Mouse (Mus musculus): Measurements from ENCODE around the gene Olfr894. TPM values are rescaled to one million over a fixed set of nuclear protein-coding genes. Genes with fewer than 3 reads are reported as not detected.
"Not testable (repeated sequence)": the region's sequence is repeated elsewhere in the genome, so short reads cannot be mapped to it uniquely, and the experiment has no call there.

Gene Olfr894
- polyA plus RNA-seq (2015; fragmentation: Nextera tagmentation; extraction: Ambion mirVana) = not detected in 2 replicates

DNA sequence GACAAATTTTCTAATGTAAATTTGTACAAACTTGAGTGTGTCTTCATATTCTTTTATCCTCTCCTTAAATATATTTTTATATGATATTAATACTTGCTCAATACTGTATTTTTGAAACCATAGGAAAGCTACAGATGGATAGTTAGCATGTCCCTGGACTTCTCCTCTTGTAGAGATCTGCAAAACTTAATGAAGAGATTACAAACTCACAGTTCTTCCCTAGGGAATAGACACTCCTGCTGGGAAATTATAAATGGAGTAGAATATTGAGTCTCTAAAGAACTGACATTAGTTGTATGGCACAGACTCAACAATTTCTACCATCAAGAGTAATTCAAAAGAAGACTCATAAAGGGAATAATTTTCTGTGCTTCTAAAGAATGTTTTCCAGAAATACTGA is at the start of gene Olfr894:
Gene Olfr894 (plus strand): TSS at position 301 of the 400 bp plus-strand sequence.
- Histone ChIP-seq H3K4me3 (no peak within 1 kb of the TSS), H3K9me3 (replicated peaks) (no peaks in the 10 kb centered on the region), H3K9ac (no peak within 1 kb of the TSS), H3K4me1 (replicated peaks) (no peaks in the 10 kb centered on the region), H3K36me3 (no peaks in the 10 kb centered on the region), H3K4me2 (no peak within 1 kb of the TSS), H3K27me3 (no peaks in the 10 kb centered on the region), H3K27ac (no peak within 1 kb of the TSS)
- no peak for ATAC-seq (replicated peaks; ENCODE audit: insufficient number of reproducible peaks, insufficient read depth, low FRiP score, low read depth)

DNA sequence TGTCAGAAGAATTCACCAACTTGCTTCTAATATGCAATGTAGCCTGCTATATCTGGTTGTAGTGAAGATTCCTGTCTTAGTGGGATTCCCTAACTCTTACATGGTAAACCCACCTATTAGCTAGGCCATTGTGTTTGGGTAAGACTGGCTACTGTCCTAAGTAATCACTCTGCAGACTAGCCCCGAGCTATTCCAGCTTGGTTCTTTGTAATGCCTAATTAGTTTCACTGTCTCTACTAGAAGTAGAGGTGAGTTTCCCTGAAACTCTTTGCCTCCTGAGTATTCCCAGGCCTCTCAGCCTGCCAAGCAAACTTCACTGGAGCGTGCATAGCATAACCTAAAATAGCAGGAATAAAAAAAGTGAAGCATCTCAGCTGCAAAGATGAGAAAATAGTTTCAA is 49.5 kb upstream of the Olfr894 start:
- not testable (repeated sequence) for H3K4me2 ChIP-seq; H3K9ac ChIP-seq; H3K4me1 ChIP-seq (replicated peaks); H3K36me3 ChIP-seq; H3K27ac ChIP-seq; H3K9me3 ChIP-seq (replicated peaks); ATAC-seq (replicated peaks; ENCODE audit: insufficient number of reproducible peaks, insufficient read depth, low FRiP score, low read depth); H3K27me3 ChIP-seq; H3K4me3 ChIP-seq
- 40% methylated on average over 2 of the region's 2 CpGs for WGBS

DNA sequence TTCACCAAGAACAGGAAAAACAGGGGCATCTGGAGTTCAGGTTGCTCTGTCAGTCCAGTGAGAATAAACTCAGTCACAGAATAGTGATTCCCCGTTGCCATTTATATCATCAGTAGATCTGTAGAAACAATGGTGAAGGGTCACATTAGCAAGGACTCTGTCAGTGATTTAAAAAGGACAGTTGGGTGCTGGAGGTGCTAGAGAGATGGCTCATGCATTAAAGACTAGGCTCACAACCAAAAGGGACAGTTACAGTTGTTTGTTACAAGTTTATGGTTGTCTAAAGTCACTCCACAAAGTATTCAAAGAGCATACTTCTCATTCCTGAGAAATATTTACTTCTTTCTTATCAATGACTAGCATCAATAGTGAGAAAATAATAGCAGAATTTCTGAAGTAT is 37.1 kb upstream of the Olfr894 start, which contains the start of gene Olfr891:
Gene Olfr891 (minus strand): TSS at position 101 of the 400 bp plus-strand sequence.
- H3K27me3 ChIP-seq = no peaks in the 10 kb centered on the region
- 67% methylated on average over 1 of the region's 1 CpGs for WGBS
- H3K4me2 ChIP-seq = no peak within 1 kb of the TSS
- H3K36me3 ChIP-seq = no peaks in the 10 kb centered on the region
- H3K9ac ChIP-seq = no peak within 1 kb of the TSS
- H3K9me3 ChIP-seq (replicated peaks) = no peaks in the 10 kb centered on the region; the same call in 1 of the 2 replicates
- H3K27ac ChIP-seq = no peak within 1 kb of the TSS
- H3K4me3 ChIP-seq = no peak within 1 kb of the TSS
- no peaks in the 10 kb centered on the region for H3K4me1 ChIP-seq (replicated peaks)
- no peak for ATAC-seq (replicated peaks; ENCODE audit: insufficient number of reproducible peaks, insufficient read depth, low FRiP score, low read depth)

DNA sequence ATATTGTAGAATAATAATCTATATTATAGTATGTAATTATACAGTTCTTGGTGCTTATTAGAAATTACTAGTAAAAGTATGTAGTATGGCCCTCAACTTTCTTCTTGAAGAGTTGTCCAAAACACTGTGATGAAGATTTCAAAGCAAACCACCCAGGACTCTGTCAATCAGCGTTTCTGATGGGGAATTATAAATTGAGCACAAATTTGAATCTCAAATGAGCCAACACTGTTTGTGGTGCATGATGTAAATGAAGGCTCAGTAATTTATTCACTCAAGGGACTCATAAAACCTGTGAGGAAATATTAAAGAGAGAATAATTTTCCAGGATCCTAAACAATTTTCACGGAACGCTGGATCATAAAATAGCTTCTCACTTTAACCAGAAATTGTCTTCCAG is 9.8 kb upstream of the Olfr894 start, which contains the start of gene Olfr893:
Gene Olfr893 (plus strand): TSS at position 301 of the 400 bp plus-strand sequence.
- WGBS = 71% methylated on average over 3 of the region's 3 CpGs
- H3K9ac ChIP-seq = no peak within 1 kb of the TSS
- no peak within 1 kb of the TSS for H3K27ac ChIP-seq
- H3K4me3 ChIP-seq = no peak within 1 kb of the TSS
- H3K27me3 ChIP-seq = no peaks in the 10 kb centered on the region
- no peaks in the 10 kb centered on the region for H3K36me3 ChIP-seq
- ATAC-seq (replicated peaks; ENCODE audit: insufficient number of reproducible peaks, insufficient read depth, low FRiP score, low read depth) = no peak
- H3K9me3 ChIP-seq (replicated peaks) = no peaks in the 10 kb centered on the region
- H3K4me1 ChIP-seq (replicated peaks) = no peaks in the 10 kb centered on the region
- H3K4me2 ChIP-seq = no peak within 1 kb of the TSS

DNA sequence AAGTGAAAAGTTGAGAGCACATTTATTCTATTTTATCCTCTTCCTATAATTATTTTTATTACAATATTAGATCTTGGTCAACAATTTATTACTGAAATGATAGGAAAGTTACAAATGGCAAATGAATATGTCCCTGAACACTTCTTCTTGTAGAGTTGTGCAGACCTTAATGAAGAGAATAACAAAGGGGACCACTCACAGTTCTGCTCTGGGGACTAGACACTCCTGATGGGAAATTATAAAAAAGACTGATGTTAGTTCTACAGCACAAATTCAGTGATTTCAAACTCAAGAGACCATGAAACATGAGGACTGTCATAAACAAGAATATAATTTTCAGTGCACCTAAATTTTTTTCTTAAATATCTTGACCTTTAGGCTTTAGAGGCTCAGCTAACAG is 34.6 kb downstream of the Olfr894 start, which contains the start of gene Olfr143:
Gene Olfr143 (plus strand): TSS at position 301 of the 400 bp plus-strand sequence.
- no peaks in the 10 kb centered on the region for H3K9me3 ChIP-seq (replicated peaks)
- no peaks in the 10 kb centered on the region for H3K36me3 ChIP-seq
- H3K27ac ChIP-seq = no peak within 1 kb of the TSS
- no peak for ATAC-seq (replicated peaks; ENCODE audit: insufficient number of reproducible peaks, insufficient read depth, low FRiP score, low read depth)
- no peaks in the 10 kb centered on the region for H3K27me3 ChIP-seq
- H3K4me3 ChIP-seq = no peak within 1 kb of the TSS
- no peak within 1 kb of the TSS for H3K9ac ChIP-seq
- no peak within 1 kb of the TSS for H3K4me2 ChIP-seq
- H3K4me1 ChIP-seq (replicated peaks) = no peaks in the 10 kb centered on the region

DNA sequence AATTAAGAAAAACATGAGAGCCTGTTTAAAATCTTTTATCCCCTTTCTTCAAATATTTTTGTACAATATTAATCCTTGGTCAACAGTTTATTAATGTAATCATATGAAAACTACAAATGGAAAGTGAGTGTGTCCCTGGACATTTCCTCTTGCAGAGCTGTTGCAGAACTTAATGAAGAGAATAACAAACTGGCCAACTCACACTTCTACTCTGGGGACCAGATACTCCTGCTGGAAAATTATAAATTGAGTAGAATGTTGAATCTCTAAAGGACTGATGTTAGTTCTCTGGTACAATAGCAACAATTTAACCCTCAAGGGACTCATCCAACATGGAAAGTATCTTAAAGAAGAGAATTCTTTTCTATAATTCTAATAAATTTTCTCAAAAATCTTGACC is 49.7 kb downstream of the Olfr894 start, which contains the start of gene Olfr895:
Gene Olfr895 (plus strand): TSS at position 301 of the 400 bp plus-strand sequence.
- H3K4me2 ChIP-seq = no peak within 1 kb of the TSS
- H3K4me3 ChIP-seq = no peak within 1 kb of the TSS
- ATAC-seq (replicated peaks; ENCODE audit: insufficient number of reproducible peaks, insufficient read depth, low FRiP score, low read depth) = no peak
- no peaks in the 10 kb centered on the region for H3K27me3 ChIP-seq
- H3K27ac ChIP-seq = no peak within 1 kb of the TSS
- no peaks in the 10 kb centered on the region for H3K4me1 ChIP-seq (replicated peaks)
- H3K9ac ChIP-seq = no peak within 1 kb of the TSS
- no peaks in the 10 kb centered on the region for H3K9me3 ChIP-seq (replicated peaks)
- no peaks in the 10 kb centered on the region for H3K36me3 ChIP-seq

Other genes with a start within 250 kb of the Olfr894 start
- gene Olfr881, start 226.2 kb upstream of the Olfr894 start, polyA plus RNA-seq (2015; fragmentation: Nextera tagmentation; extraction: Ambion mirVana) = not detected in 2 replicates
- gene Olfr883, start 192.2 kb upstream of the Olfr894 start, polyA plus RNA-seq (2015; fragmentation: Nextera tagmentation; extraction: Ambion mirVana) = not detected in 2 replicates
- not detected in 2 replicates for gene Olfr884, start 171.5 kb upstream of the Olfr894 start, polyA plus RNA-seq (2015; fragmentation: Nextera tagmentation; extraction: Ambion mirVana)
- not detected in 2 replicates for gene Olfr885, start 156.7 kb upstream of the Olfr894 start, polyA plus RNA-seq (2015; fragmentation: Nextera tagmentation; extraction: Ambion mirVana)
- gene Olfr887, start 134.0 kb upstream of the Olfr894 start, polyA plus RNA-seq (2015; fragmentation: Nextera tagmentation; extraction: Ambion mirVana) = not detected in 2 replicates
- not detected in 2 replicates for gene Olfr888, start 109.9 kb upstream of the Olfr894 start, polyA plus RNA-seq (2015; fragmentation: Nextera tagmentation; extraction: Ambion mirVana)
- 0.03 TPM in 1 of 2 replicates, not detected in the other for gene Olfr889, start 102.9 kb upstream of the Olfr894 start, polyA plus RNA-seq (2015; fragmentation: Nextera tagmentation; extraction: Ambion mirVana)
- not detected in 2 replicates for gene Olfr890, start 75.5 kb upstream of the Olfr894 start, polyA plus RNA-seq (2015; fragmentation: Nextera tagmentation; extraction: Ambion mirVana)
- not detected in 2 replicates for gene Olfr891, start 37.2 kb upstream of the Olfr894 start, polyA plus RNA-seq (2015; fragmentation: Nextera tagmentation; extraction: Ambion mirVana)
- gene Olfr893, start 9.7 kb upstream of the Olfr894 start, polyA plus RNA-seq (2015; fragmentation: Nextera tagmentation; extraction: Ambion mirVana) = not detected in 2 replicates
- gene Olfr143, start 34.7 kb downstream of the Olfr894 start, polyA plus RNA-seq (2015; fragmentation: Nextera tagmentation; extraction: Ambion mirVana) = not detected in 2 replicates
- gene Olfr895, start 49.8 kb downstream of the Olfr894 start, polyA plus RNA-seq (2015; fragmentation: Nextera tagmentation; extraction: Ambion mirVana) = not detected in 2 replicates
- gene Olfr896-ps1, start 73.1 kb downstream of the Olfr894 start, polyA plus RNA-seq (2015; fragmentation: Nextera tagmentation; extraction: Ambion mirVana) = not detected in 2 replicates
- not detected in 2 replicates for gene Olfr25, start 111.0 kb downstream of the Olfr894 start, polyA plus RNA-seq (2015; fragmentation: Nextera tagmentation; extraction: Ambion mirVana)
- gene Olfr898, start 130.4 kb downstream of the Olfr894 start, polyA plus RNA-seq (2015; fragmentation: Nextera tagmentation; extraction: Ambion mirVana) = not detected in 2 replicates
- gene Olfr250, start 148.8 kb downstream of the Olfr894 start, polyA plus RNA-seq (2015; fragmentation: Nextera tagmentation; extraction: Ambion mirVana) = not detected in 2 replicates
- not detected in 2 replicates for gene Olfr251, start 159.0 kb downstream of the Olfr894 start, polyA plus RNA-seq (2015; fragmentation: Nextera tagmentation; extraction: Ambion mirVana)
- gene Olfr147, start 183.6 kb downstream of the Olfr894 start, polyA plus RNA-seq (2015; fragmentation: Nextera tagmentation; extraction: Ambion mirVana) = not detected in 2 replicates
- not detected in 2 replicates for gene Olfr901, start 211.4 kb downstream of the Olfr894 start, polyA plus RNA-seq (2015; fragmentation: Nextera tagmentation; extraction: Ambion mirVana)
- not detected in 2 replicates for gene Olfr902, start 229.6 kb downstream of the Olfr894 start, polyA plus RNA-seq (2015; fragmentation: Nextera tagmentation; extraction: Ambion mirVana)
- gene Olfr904, start 245.1 kb downstream of the Olfr894 start, polyA plus RNA-seq (2015; fragmentation: Nextera tagmentation; extraction: Ambion mirVana) = not detected in 2 replicates